In genomic region chr13:73377637-73378036, GRCm38 (mm10) we compare ENCODE assay signal across 17 mouse cellular contexts.
"Had no signal": no experiment of that assay in that cellular context is flagged by ENCODE, and none has a peak within 500 bp of the region (broad histone marks: within the 10 kb centered on the region; RNA-seq: fewer than 3 reads in every experiment).

No protein-coding gene starts in this region.

- H3K27me3 ChIP-seq: liver, embryonic 13.5 days had no signal

- H3K9ac ChIP-seq: liver, embryonic 13.5 days had no signal

- H3K27ac ChIP-seq: kidney, postnatal 0 days; layer of hippocampus, adult 2 months; liver, embryonic 13.5 days; stomach, postnatal 0 days had no signal

- H3K36me3 ChIP-seq: liver, embryonic 13.5 days had no signal

- H3K4me1 ChIP-seq: liver, embryonic 13.5 days had no signal

- H3K9me3 ChIP-seq: liver, embryonic 13.5 days had no signal

- DNase-seq: kidney, postnatal 25 days; layer of hippocampus, adult 9-11 months; liver, embryonic 13.5 days; lung, adult 2 months; lung, postnatal 14 days; lung, postnatal 4 days; midbrain, embryonic 14.5 days; right cerebral cortex, adult 18-20 months; right cerebral cortex, postnatal 14 days; right cerebral cortex, postnatal 4 days; thymus, adult 2 months; thymus, postnatal 14 days; thymus, postnatal 4 days had no signal

- H3K4me3 ChIP-seq: layer of hippocampus, adult 2 months; liver, embryonic 13.5 days had no signal

- H3K4me2 ChIP-seq: liver, embryonic 13.5 days; midbrain, embryonic 11.5 days had no signal
